Mouse (Mus musculus): ENCODE measurements at regions not wholly inside any gene's neighbourhood (a gene's known extent, or its start where the extent isn't known, plus 50 kb on each side); places are given as distances from the start of the nearest gene placed in this dataset.

DNA sequence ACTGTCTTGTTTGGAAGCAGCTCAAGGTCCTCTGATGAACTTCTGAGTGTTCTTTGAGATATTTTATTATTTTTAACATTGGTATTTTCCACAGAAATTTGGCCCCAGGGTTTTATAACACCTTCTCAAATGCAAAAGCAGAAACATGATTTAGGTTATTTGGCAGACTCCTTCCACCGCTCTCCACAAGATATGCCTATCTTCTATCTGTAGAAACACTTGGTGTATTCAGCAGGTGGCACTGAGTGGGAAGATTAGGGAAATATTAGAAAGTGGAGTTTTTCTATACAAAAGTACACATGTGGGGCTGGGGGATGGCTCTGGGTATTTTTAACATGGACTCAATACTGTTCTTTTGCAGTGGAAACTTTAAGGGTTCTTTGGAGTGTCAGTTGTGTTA, 475.3 kb downstream of the Dach1 start:
- DNase-seq (ENCODE audit: extremely low read depth, low read depth, low spot score), result no peak

DNA sequence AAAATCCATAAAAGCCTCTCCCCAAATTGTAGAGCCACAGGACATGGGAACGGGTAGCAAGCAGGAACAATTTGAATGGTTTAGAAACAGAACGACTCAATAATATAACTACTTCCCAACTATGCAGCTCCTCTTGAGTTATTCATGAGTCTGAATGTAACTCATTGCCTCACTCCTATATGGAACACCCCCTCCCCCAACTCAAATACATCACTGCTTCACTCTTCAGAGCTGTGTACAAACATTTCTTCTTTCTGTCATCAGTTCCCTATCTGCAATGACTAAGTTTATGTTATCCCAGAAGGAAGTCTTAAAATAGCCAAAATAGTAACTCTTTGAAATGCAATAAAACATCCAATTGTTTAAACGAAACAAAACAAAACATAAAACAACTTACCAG, 484.9 kb downstream of the Dach1 start:
- DNase-seq (ENCODE audit: extremely low read depth, low read depth, low spot score), result no peak

DNA sequence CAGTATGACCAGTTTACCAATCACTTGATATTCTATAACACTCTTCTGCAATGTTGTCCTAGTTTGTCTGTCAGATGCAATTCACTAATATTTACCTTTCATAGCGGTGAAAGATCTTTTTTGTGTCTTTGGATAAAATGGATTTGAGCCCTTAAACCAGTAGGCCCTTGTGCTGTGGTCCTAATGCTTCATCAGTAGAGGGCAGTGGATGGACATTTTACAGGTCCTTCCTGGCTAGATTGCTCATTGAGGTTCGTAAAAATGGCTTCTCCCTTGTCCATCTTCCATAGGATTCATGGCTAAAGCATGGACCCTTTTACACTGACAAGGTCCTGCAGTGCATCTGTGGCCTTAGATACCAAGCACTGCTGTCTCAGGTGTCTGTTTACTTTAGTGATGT, 501.8 kb downstream of the Dach1 start:
- no peak for DNase-seq (ENCODE audit: extremely low read depth, low read depth, low spot score)

DNA sequence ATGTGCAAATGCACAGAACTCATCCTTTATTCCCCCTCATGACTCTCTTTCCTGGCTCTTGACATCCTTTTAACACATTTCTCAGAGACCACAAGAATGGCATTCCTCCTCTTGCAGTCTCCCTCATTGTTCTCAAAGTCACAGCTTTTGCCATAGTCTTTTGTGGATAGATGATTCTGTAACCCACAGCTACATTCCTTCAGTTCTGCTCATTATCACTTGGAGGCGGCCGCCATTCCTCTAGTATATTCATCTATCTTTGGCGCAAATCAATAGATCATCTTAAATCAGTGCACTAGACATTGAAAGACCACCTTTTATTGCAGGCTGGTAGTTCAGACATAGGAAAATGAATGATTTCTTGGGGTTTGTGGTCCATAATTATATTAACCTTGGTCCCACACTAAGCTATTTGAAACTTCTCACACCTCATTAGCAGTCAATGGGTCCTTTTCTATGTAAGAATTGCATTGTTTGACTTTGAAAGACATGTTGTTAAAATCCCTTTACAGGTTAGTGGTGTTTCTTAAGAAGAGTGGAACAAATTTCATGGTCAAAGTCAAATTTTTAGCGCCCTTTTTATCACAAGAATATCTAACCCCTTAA, 531.3 kb downstream of the Dach1 start:
- no peak for DNase-seq (ENCODE audit: extremely low read depth, low read depth, low spot score)

DNA sequence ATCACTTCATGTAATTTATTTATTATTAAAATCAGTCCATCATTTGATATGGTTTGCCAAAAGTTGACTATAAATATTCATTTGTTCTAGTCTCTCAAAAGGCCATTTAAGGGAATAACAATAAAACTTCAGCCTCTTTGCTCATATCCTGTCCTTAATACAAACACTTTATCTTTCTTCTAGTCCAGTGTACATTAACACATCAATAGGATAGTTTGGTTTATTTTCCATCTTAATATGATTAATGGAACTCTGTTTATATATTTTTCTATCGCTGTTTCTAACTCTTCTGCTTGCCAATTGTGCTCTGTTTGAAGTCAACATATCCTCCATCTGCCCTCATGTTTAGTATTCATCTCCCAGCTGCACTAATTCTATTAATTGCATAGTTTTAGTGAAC, 558.1 kb downstream of the Dach1 start:
- no peak for DNase-seq (ENCODE audit: extremely low read depth, low read depth, low spot score)

DNA sequence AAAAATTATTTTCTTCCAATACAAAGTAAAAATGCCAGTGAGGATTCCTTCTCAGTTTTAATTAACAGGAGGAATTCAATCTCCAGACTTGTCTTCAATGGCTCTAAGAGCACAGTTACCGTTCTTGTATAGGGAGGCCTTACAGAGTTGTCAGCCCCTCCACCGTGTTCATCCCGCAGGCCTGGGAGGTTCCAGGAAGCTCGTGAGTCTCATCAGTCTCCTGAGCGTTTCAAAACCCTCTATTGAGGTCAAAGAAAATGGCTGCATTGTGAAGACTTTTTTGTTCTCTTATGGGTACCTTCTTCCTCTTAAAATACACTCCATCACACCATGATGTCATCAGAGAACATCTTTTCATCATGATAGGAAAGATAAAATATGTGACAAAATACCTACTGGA, 572.9 kb downstream of the Dach1 start:
- no peak for DNase-seq (ENCODE audit: extremely low read depth, low read depth, low spot score)

DNA sequence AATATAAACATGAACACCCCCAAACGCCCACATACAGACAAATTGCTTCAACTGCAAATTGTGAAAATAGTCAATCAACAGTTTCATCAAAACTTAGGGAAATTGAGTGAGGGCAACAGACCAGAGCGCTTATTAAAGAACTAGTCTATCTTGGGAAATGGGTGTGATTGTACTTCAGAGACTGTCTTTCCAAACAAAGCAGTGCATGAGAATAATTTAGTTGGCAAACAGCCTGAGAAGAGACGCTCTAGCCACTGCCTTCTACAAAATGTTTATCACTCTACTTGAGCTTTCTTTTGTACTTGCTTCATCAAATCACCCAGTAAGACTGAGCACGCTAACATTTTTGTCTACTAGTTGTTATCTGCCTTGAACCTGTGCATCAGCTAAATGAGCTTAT, 581.0 kb downstream of the Dach1 start:
- no peak for DNase-seq (ENCODE audit: extremely low read depth, low read depth, low spot score)

DNA sequence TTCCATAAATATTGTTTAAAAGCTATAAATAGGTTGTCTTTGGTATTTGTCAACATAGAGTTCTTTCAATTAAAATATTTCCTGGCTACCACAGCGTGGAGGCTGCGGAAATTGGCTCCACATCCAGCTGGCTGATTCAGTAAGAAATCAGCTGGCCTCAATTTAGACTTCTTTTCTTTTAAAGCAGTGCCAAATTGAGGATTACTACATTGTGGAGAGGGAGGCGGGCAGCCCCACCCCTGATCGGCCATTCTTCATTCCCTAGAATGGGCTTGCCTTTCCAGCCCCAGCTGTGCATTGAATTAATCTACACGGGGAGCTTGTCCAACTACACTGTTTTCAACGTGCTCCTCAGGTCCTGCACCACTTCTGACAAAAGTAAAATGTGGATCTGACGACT, 581.4 kb downstream of the Dach1 start:
- DNase-seq (ENCODE audit: extremely low read depth, low read depth, low spot score), result no peak

DNA sequence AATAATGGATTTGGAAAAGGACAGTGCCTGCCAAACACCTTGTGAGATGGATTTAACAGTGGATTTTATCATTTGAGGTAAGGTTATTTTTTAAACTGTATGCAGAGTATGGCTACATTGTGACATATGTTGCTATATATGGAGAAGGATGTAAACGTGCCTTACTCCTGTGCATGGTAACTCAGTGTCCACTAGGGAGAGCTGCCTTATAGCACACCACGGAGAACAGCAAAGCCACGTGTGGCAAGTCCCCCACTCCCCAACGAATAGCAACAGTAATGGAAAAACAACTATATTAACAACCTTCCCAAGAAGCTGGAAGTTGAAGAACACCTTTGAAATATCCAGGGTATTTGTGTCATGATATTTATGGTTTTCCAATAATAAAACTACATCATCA, 582.6 kb downstream of the Dach1 start:
- DNase-seq (ENCODE audit: extremely low read depth, low read depth, low spot score), result no peak

DNA sequence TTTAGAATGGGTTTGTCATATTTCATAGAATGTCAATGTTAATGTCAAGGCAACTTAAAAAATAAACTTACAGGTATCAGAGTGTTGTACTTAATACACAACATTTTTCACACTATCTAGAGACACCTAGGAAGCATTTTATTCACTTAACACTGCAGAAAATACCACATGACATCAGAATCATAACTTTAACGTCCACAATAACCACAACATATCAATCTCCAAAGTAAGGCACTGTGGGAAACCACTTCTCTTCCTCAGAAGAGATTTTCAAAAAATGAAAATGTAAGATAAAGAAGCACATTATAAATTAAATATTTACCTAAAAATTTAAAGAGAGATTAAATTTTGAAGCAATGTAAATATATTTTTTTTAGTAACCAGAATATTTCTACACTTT, 599.3 kb downstream of the Dach1 start:
- no peak for DNase-seq (ENCODE audit: extremely low read depth, low read depth, low spot score)

DNA sequence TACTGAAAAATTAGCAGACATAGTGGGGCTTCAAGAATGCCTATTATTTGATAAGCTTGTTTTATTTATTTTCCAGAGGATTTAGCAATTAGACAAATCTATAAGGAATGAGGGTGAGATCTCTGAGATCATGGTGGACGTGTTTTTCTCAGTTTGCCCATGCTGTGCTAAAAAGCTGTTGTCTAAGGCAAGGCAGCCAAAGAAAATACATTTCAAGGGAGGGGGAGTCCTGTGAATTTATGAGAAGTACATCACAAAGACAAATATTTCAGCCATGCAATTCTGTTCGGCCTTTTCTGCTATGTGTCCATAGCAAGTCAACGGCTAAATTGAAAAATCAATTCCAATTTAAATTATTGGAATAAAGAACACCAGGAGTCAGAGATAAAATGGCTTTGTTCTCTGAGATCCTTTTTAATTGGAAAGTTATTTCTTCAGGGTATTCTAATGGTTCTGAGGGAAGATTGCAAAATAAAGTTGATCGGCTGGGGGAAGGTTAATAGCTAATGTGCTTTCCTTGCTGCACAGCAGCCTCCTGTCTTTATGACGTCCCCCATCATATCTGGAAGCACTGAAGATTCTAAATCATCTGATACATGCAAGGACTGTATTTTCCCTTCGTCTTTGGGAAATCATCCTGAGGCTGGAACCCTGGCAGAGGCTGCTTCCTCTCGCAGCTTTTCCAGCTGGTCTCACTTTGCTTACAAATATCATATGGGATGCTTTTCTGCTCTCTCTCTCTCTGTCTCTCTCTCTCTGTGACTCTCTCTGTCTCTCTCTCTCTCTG, 609.3 kb downstream of the Dach1 start:
- DNase-seq (ENCODE audit: extremely low read depth, low read depth, low spot score), result no peak

DNA sequence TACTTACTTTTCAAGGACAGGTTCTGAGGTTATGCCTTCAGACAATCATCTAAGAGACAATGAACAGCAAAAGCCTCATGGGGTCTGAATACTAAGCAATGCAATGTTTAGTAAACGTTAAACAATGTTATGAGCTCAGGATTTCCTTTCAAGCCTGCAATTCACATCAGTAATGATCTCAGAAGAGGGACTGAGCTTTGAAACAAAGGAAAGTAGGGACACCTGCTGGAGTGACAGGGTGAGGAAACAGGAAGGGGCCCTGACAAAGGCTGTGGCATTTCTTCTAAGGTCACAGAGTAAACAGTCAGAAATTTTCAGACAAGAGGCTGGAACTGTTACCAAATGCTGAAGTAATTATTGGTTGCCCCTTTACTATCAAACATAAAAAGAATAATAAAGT, 610.0 kb downstream of the Dach1 start:
- DNase-seq (ENCODE audit: extremely low read depth, low read depth, low spot score), result no peak

DNA sequence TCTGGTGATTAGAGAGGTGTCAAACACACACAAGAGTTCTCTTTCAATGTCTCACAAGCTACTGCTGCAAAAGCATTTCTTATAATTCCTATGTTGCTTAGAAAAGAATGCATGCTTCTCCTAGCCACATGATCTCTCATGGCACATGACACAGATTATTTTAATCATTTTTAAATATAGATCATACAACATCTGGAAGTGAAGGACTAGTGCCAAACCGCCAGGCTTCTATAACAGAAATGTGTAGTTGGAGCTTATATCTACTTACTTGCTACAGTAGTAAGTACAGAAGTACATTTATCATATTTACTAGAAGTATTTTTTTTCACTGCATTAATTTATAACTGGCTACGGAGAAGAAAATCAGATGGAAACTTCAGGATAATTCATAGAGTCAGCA, 611.3 kb downstream of the Dach1 start:
- DNase-seq (ENCODE audit: extremely low read depth, low read depth, low spot score), result no peak

DNA sequence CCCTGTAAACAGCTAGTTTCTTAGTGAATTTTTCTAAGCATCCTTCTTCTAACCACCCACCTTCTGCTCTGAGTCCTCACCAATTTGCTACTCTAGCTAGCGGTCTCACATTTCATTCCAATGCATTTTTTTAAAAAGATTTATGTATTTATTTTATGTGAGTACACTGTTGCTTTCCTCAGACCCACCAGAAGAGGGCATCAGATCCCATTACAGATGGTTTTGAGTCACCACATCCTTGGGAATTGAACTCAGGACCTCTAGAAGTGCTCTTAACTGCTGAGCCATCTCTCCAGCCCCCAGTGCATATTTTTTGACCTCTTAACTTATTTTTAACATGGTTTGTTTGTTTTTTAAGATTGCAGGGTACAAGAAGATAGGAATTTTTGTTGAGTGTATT, 611.7 kb downstream of the Dach1 start:
- no peak for DNase-seq (ENCODE audit: extremely low read depth, low read depth, low spot score)

DNA sequence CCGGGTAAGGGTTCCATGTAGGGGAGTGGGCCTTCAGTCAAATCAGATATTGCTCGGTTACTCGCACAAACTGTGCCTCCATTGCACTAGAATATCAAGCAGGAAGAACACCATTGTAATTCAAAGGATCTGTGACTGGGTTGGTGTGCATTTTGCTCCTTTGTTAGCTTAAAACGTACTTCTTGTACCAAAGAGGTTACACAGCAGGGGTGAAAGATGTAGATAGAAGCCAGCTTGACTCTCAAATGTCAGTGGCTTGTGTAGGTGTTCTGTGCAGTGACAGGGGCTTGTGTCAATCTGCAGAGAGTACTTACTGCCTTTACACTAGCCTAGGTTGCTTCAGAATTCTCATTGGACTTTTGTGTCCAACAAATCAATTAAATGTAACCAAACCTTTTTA, 623.3 kb downstream of the Dach1 start:
- no peak for DNase-seq (ENCODE audit: extremely low read depth, low read depth, low spot score)

DNA sequence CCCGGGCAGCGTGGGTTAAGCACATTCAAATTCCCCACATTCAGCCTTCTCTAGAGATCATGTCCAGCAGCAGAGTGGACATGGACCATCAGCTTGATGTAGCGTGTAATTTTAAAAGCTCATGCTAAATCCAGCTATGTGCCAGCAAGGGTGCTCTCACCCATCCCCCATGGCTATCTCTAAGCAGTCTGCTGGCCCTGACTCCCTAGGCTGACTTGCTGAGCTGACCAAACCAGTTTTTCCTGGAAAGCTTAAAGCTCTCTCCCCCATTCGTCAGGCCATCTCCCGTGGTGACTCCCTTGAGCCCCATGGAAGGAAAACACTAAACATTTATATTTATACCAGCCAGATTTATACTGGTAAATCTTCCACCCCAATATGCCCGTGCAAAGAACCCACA, 625.3 kb downstream of the Dach1 start:
- peak; percentile 56 for DNase-seq (ENCODE audit: extremely low read depth, low read depth, low spot score)

DNA sequence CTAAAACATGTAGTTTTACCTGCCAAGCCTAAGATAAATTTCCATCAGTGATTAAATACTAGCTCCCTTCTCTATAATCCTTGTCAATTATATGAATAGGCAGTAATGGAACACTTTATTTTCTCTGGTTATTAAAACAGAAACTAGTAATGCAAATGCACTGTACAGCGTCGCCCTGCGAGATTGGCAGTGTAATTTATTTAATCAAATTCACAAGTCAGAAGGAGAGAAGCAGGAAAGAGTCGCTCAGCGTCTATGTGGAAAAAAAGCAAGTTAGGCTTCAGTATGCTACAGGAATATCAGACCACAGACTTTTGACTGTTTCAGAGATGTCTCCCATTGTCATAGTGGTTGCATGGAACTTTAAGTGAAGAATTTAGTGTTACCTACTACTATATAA, 632.6 kb downstream of the Dach1 start:
- DNase-seq (ENCODE audit: extremely low read depth, low read depth, low spot score), result no peak

DNA sequence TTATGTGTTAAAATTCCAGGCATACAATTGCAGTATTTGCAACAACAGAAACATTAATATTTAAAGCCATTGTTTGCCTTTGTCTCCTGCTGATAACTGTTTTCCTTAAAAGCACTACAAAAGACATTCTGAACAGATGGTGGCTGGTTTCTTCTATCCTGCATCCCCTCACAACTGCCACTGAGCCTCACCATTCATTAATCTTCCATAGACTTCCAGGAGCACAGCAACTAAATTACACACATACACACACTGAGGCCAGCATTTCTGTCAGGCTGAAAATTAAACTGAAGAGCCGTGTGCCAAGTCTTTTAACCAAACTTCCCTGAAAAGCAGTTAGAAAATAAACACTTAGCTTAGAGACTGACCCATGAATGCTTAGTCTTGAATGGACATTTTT, 658.2 kb downstream of the Dach1 start:
- DNase-seq (ENCODE audit: extremely low read depth, low read depth, low spot score), result no peak

DNA sequence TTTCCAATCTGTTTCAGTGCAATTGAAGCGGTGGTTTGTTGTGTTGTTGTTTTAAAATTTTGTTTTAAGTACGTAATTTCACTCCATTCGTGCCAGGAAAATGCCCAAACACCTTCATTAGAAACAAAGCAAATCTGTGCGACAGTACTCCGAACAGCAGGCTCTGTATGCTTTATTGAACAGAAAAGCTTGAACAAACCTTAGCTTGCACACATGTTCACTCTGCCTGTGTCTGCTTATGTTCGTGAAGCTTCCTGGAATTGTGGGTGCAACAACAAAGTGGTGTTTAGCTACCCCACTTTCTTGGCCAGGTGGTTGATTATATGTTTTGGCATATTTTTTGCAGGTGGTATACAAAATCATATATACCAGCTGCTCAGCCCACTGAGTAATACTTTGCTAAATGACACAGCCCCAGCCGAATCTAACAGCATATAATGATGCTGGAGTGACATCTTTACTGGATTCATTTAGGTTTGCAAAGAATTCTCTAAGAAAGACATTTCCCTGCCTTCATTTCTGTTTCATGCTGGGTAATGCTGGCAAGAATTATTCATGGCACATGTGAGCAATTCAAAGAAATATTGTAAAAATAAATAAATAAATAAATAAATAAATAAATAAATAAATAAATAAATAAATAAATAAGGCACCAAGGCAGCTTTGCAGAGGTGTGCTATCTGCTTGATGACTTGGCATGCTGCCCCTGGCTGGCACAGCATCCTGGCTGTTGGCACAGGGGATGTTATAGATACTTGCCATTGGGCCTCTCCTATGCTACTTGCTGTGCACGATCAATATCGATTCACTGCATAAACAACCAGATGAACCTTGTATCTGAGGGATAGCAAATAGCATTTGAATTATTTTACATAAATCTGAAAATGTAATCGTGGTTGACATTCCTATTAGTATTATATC, 679.9 kb downstream of the Dach1 start:
- no peak for DNase-seq (ENCODE audit: extremely low read depth, low read depth, low spot score)

DNA sequence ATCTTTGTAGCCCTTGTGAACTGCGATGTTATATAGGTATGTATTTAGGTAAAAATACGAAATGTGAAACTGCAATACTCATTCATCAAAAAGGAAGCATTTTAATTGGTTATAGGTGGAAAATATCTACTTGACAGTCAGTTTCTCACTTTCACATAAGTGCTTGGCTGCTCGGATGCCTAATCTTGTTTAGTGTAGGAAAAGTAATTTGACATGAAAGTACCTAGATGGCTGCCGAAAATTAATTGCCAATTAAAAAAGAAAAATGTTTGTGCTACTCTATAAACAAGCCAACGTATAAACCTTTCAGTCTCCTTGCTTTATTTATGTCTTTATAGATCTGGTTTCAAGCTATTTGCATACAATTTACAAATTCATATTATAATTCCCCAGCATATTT, 691.3 kb downstream of the Dach1 start:
- no peak for DNase-seq (ENCODE audit: extremely low read depth, low read depth, low spot score)

DNA sequence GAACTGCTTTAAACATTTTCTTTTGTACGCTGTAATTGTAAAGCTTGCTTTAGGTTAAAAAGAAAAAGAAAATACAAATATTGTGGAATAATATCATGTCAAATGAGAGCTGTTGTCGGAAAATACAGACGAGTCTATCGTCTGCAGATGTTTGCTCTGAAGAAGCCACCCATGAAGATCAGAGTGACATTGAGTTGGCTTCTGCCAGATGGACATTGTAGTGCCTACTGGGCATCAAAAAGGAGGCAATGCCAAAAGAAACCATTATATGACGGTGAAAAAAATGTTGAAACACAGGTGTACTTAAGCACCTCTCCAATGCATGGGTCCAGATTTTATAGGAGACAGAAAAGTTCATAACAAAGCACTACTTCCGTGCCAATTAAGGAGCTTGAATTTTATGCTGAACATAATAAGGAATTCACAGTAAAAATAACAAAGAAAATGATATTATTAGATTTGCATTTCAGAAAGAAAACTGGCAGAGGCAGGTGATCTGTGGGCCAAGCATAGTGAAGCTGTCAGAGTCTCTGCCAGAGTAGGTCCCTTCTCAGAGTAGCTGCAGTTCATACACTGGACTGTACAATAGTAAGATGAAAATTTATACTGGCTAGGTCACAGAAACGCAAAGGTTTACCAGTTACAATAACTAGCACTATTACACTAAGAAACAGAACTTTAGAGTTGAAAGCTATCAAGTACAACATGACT, 718.9 kb downstream of the Dach1 start:
- DNase-seq (ENCODE audit: extremely low read depth, low read depth, low spot score), result no peak
